Mouse (Mus musculus): ENCODE measurements at regions not wholly inside any gene's neighbourhood (a gene's known extent, or its start where the extent isn't known, plus 50 kb on each side); places are given as distances from the start of the nearest gene placed in this dataset.
"Not testable (repeated sequence)": the region's sequence is repeated elsewhere in the genome, so short reads cannot be mapped to it uniquely, and the experiment has no call there.

GRCm38 (mm10) chr4:9724801-9725200 lies 1149.5 kb upstream of the 2610301B20Rik start:
- not testable (repeated sequence) for DNase-seq (ENCODE audit: low read depth, low spot score)

DNA sequence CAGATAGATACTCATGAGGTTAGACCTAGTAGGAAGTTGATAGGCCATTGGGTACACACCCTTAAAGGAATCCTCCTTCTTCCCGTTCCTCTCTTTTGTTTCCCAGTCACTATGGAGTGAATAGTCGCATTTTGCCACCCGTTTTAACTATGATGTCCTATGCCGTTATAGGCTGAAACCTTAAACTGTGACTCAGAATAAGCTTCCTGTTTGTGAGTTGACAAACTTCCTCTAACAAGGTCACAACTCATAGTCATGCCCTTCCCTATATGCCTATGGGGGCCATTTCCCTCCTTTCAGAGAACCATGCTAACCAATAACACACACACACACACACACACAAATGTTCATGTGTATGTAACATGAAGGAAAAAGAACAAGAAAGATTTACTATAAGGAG lies 1136.6 kb upstream of the 2610301B20Rik start:
- no peak for DNase-seq (ENCODE audit: low read depth, low spot score)

DNA sequence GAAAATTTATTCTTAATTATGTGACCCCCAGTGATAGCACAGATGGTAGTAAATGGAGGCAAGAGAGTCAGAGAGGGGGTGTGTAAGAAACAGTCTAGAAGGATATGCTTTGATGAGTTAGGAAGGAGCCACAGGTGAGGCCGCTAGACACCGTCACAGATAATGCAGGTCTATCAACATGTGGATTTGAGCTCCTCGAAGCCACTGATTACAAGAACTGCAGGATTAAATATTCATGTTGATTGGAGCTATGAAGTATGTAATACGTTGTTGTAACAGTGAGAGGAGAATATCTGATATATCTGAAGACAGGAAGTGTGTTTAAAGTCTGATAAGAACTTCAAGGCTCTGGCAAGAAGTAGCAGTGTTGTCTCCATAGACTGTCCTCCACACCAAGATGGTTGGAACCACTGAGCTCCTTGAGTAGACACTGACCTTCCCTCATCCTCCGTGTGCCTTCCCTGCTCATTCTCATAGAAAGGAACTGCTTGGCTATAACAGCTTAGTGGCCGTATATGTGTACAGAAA lies 1126.8 kb upstream of the 2610301B20Rik start:
- no peak for DNase-seq (ENCODE audit: low read depth, low spot score)

- DNase-seq (ENCODE audit: low read depth, low spot score): no peak
Measured at GRCm38 (mm10) chr4:9748110-9748509, 1126.2 kb upstream of the 2610301B20Rik start.

DNA sequence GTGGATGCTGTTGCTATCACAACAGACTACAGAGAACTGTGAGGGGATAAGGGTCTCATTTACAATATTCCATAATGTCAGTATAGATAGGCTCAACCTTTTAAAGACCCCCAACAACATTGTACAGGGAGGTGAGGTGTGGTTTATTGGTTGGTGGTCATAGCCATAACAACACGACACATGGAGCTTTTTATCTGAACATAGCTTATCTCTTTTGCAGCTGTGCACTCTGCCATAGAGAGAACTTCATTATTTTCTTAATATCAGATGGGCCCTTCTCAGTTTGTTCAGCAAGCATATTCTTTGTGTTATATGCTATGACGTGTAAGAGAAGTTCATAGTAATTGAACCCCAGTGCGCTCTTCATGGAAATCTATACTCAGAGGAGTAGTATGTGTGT lies 1124.4 kb upstream of the 2610301B20Rik start:
- no peak for DNase-seq (ENCODE audit: low read depth, low spot score)

DNA sequence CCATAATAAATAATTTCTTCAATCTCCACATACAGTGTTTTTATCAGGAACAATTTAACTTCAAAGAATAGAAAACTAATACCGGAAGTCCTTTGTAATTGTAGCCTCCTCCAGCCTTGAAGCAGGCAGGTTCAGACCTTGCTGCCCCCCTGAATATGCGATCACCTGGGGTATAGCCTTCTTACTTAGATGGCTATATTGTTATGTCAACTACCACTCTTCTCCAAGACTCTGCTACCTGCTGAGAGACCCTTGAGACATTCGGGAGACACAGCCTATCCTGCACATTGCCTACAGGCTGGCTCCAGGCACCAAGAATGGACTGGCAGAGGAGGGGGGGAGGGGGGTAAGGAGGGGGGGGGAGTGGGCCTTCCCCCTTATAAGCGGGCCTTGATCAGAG lies 1123.9 kb upstream of the 2610301B20Rik start:
- DNase-seq (ENCODE audit: low read depth, low spot score): no peak

DNA sequence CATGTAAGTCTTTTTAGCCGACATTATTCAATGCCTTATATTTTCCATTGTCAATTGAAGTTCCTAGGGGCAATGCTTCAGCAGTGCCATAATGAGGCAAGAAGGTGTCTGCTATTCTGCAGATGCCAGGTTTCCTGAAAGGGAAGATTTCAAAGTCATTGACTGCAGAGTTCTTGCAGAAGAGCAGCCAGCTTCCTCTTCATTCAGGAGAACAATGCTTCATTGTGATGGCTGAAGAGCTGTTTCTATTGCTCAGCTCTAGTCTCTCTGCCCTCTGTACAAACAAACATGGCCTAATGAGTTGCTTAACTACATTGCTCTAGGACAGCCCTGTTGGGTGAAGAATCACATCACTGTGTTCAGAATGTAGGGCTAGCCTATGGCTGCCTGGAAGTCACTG lies 1111.0 kb upstream of the 2610301B20Rik start:
- no peak for DNase-seq (ENCODE audit: low read depth, low spot score)

DNA sequence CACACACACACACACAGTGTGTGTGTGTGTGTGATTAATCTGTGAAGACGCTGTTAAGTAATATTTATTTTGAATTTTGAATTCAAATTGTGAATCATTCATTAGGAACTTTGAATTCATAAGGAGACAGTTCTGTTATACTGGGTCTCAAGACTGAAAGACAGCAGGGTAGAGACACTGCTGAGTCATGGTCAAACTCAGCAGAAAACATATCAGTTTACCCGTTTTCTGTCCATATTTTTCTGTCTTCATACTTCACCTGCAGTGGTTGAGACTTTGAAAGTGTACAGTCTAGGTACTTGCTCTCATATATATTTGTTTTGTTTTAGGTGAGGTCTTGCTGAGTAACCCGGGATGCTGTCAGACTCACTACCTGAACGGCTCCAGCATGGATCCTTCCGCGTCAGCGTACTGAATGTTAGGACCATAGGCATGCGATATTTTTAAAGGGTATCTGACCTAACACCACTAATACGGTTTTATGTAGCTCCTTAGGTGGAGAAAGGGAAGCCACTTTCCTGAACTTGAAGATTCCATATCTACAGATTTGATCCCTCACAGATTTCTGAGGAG lies 1104.6 kb upstream of the 2610301B20Rik start:
- DNase-seq (ENCODE audit: low read depth, low spot score): no peak

GRCm38 (mm10) chr4:9770372-9771102 lies 1103.8 kb upstream of the 2610301B20Rik start:
- peak; percentile 33 for DNase-seq (ENCODE audit: low read depth, low spot score)

GRCm38 (mm10) chr4:9771103-9771474 lies 1103.2 kb upstream of the 2610301B20Rik start:
- DNase-seq (ENCODE audit: low read depth, low spot score): peak; percentile 48

- DNase-seq (ENCODE audit: low read depth, low spot score): no peak
Measured at GRCm38 (mm10) chr4:9778391-9778790, 1095.9 kb upstream of the 2610301B20Rik start.

- no peak for DNase-seq (ENCODE audit: low read depth, low spot score)
Measured at GRCm38 (mm10) chr4:9779594-9779993, 1094.7 kb upstream of the 2610301B20Rik start.

DNA sequence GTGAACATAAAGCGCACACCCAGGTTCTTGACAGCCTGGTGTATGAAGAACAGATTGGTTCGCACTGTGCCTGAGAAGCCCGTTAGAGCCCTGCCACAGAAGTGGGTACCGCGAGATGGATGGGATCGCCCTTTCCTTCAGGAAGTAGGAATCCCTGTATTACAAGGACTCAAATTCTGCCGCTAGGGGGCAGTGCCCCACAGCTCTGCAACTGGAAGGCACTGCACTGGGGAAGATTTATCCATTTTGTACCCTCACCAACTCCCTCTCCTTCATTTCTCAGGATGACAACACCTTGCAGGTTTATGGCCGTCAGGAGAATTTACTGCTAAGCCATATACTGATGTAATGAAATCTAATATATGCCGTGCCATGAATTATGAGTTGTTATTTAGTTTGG lies 1094.1 kb upstream of the 2610301B20Rik start:
- no peak for DNase-seq (ENCODE audit: low read depth, low spot score)

DNA sequence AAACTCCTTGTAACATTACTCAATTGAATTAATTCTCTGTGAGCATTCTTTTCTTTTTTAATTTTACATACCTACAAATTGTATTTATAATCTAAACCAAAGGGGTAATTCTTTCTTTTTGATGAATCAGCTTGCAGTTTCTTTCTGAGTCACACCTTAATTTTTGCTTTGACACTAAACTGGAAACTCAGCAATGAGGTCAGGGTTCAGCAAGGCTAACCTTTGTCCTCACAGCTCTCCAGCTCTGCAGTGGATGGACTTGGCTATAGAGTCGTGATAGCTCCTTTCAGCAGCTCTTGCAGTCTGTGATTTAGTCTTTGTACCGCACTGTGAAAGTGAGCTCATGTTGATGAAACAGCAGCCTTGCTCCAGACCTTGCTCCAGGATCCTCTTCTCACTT lies 1093.0 kb upstream of the 2610301B20Rik start:
- DNase-seq (ENCODE audit: low read depth, low spot score): no peak

GRCm38 (mm10) chr4:9787795-9788365 lies 1086.4 kb upstream of the 2610301B20Rik start:
- no peak for DNase-seq (ENCODE audit: low read depth, low spot score)

- DNase-seq (ENCODE audit: low read depth, low spot score): no peak
Measured at GRCm38 (mm10) chr4:9790478-9790877, 1083.8 kb upstream of the 2610301B20Rik start.

Measured in retina, adult 2 months (tissue).